Mouse (Mus musculus): ENCODE measurements around the gene Tbx18.

DNA sequence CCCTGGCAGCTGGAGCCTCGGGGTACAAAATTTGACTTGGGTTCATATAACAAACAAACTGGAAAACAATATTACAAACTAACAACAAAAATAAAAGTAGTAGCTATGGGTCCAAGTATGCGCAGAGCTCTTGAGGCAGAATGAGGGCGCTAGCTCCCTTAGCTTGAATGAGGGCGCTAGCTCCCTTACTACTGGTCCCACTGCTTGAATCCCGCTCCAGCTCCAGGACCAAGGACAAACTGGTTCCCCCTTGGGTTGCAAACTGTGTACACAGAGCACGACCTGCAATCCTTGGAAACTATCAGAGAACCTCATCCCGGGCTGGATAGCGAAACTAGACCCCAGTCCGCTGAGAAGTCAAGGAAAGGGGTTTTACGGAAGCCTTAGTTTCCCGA is 2.2 kb upstream of the Tbx18 start:
- TF ChIP-seq GATA1 (IDR thresholded peaks at IDR 0.05; ENCODE audit: low read length): no peak
- no peak for TF ChIP-seq TAL1 (IDR thresholded peaks at IDR 0.05; ENCODE audit: low read length)

Measured in erythroblast, embryonic 14.5 days (primary cell).